Mouse (Mus musculus) thymus, postnatal 25 days (tissue): ENCODE results near the gene Bex3.

Experiments
- DNase-seq: peaks from one replicate; pipeline ENCODE4 v3.0.0; 2022

The Bex3 gene

GRCm38 (mm10) chrX:136313792-136314564 is 43.9 kb downstream of the Bex3 start:
- DNase-seq, result no peak

- DNase-seq, result no peak
These were observed 49.9 kb downstream of the Bex3 start for GRCm38 (mm10) chrX:136319953-136320352.
